22 mouse cellular contexts compared by ENCODE assay signal in genomic region chr8:71515043-71515442, GRCm38 (mm10). TPM values are rescaled to one million over a fixed set of nuclear protein-coding genes. Genes with fewer than 3 reads are reported as not detected.
"Had no signal": no experiment of that assay in that cellular context is flagged by ENCODE, and none has a peak within 500 bp of the region (broad histone marks: within the 10 kb centered on the region; RNA-seq: fewer than 3 reads in every experiment).

No protein-coding gene starts in this region.

- H3K4me3 ChIP-seq: limb, embryonic 13.5 days; liver, embryonic 12.5 days; lung, embryonic 15.5 days; megakaryocyte, embryonic 14.5 days; midbrain, embryonic 15.5 days; neural tube, embryonic 12.5 days had no signal

- H3K4me2 ChIP-seq: limb, embryonic 13.5 days; liver, embryonic 12.5 days; lung, embryonic 15.5 days; midbrain, embryonic 11.5 days; midbrain, embryonic 15.5 days; neural tube, embryonic 12.5 days had no signal

- H3K9ac ChIP-seq: limb, embryonic 13.5 days; liver, embryonic 12.5 days; liver, postnatal 0 days; lung, embryonic 15.5 days; midbrain, embryonic 15.5 days; neural tube, embryonic 12.5 days had no signal

- H3K9me3 ChIP-seq: limb, embryonic 13.5 days; liver, embryonic 12.5 days; lung, embryonic 15.5 days; megakaryocyte, embryonic 14.5 days; midbrain, embryonic 15.5 days; neural tube, embryonic 12.5 days had no signal

- H3K36me3 ChIP-seq: limb, embryonic 13.5 days; liver, embryonic 12.5 days; lung, embryonic 15.5 days; midbrain, embryonic 15.5 days; neural tube, embryonic 12.5 days had no signal

- ATAC-seq: intestine, embryonic 16.5 days; liver, embryonic 12.5 days; liver, postnatal 0 days; midbrain, embryonic 15.5 days had no signal

- H3K4me1 ChIP-seq: limb, embryonic 13.5 days; midbrain, embryonic 15.5 days had no signal

- DNase-seq: kidney, adult 8-10 months; kidney, postnatal 36 days; left cerebral cortex, postnatal 4 days; liver, postnatal 0 days; lung, postnatal 36 days; right cerebral cortex, postnatal 4 days; spleen, adult 18-20 months; thymus, postnatal 14 days had no signal

- H3K27ac ChIP-seq: limb, embryonic 13.5 days; liver, embryonic 12.5 days; lung, embryonic 15.5 days; midbrain, embryonic 15.5 days; neural tube, embryonic 12.5 days had no signal

RNA-seq across cellular contexts. Expression of gene Plvap, which starts 3.5 kb away (rescaled TPM):
- total RNA-seq: monocyte, adult 5-6 weeks; neutrophil, adult 5-6 weeks had no signal

RNA-seq across cellular contexts. Expression of gene Ccdc194, which starts 10.5 kb away (rescaled TPM):
- total RNA-seq: layer of hippocampus, adult 18-20 months; layer of hippocampus, postnatal 14 days; left cerebral cortex, adult 18-20 months; left cerebral cortex, postnatal 10 days; left cerebral cortex, postnatal 4 days; monocyte, adult 5-6 weeks; neutrophil, adult 5-6 weeks had no signal
- polyA plus RNA-seq: liver, postnatal 0 days had no signal
